Mouse (Mus musculus) hindbrain, embryonic 16.5 days (tissue): Measurements from ENCODE around the gene Pgls. TPM values are rescaled to one million over a fixed set of nuclear protein-coding genes. Genes with fewer than 3 reads are reported as not detected.

Experiments used
- ATAC-seq: fragments of 200-750 bp; cut with Nextera tagmentation; 2 replicates; pipeline ENCODE4 v1.8.0; 2017; ENCODE audit warnings: moderate TSS enrichment, moderate library complexity
- H3K27ac ChIP-seq: fragments of 300-500 bp; sonication (generic); 2 replicates; pipeline ENCODE4 v1.5.1; 2014; ENCODE audit warnings: low read depth, mild to moderate bottlenecking, control low read depth, low read length, moderate library complexity
- H3K27me3 ChIP-seq: fragments of 300-500 bp; sonication (generic); replicated peaks from 2 replicates; pipeline ENCODE4 v1.6.1; 2014; ENCODE audit warnings: low read length; ENCODE audit not compliant: control insufficient read depth, insufficient read depth
- H3K36me3 ChIP-seq: fragments of 300-500 bp; sonication (generic); 2 replicates; pipeline ENCODE4 v1.6.1; 2014; ENCODE audit warnings: mild to moderate bottlenecking, low read length, moderate library complexity, mixed read lengths; ENCODE audit not compliant: control insufficient read depth, insufficient read depth
- H3K4me1 ChIP-seq: fragments of 300-500 bp; sonication (generic); 2 replicates; pipeline ENCODE4 v1.6.1; 2014; ENCODE audit warnings: low read depth, low read length; ENCODE audit not compliant: control insufficient read depth, insufficient read depth
- H3K4me2 ChIP-seq: fragments of 300-500 bp; sonication (generic); 2 replicates; pipeline ENCODE4 v1.6.1; 2014; ENCODE audit warnings: mild to moderate bottlenecking, low read length, control low read depth, moderate library complexity
- H3K4me3 ChIP-seq: fragments of 300-500 bp; sonication (generic); 2 replicates; pipeline ENCODE4 v1.5.1; 2014; ENCODE audit warnings: mild to moderate bottlenecking, low read length, control low read depth, moderate library complexity
- H3K9ac ChIP-seq: fragments of 300-500 bp; sonication (generic); 2 replicates; pipeline ENCODE4 v1.6.1; 2014; ENCODE audit warnings: low read depth, mild to moderate bottlenecking, control low read depth, low read length, moderate library complexity
- H3K9me3 ChIP-seq: fragments of 300-500 bp; sonication (generic); 2 replicates; pipeline ENCODE4 v1.6.1; 2014; ENCODE audit warnings: mild to moderate bottlenecking, low read length, moderate library complexity; ENCODE audit not compliant: control insufficient read depth
- WGBS: fragments of 180-500 bp; shearing (Covaris S2); extraction: QIAGEN DNeasy Blood & Tissue Kit; methylation state at CpG from one replicate; pipeline ENCODE4 v1.1.7; 2014; 5-methylcytosine and 5-hydroxymethylcytosine counted together
- microRNA-seq: library from miRNA; unstranded; fragments of <30 nt; microRNA quantifications from one replicate; pipeline ENCODE4, GENCODE M21; 2017
- polyA plus RNA-seq: library from polyadenylated mRNA; unstranded; fragments of >200 nt; fragmentation: Nextera tagmentation; extraction: Ambion mirVana; gene quantifications from 2 replicates; pipeline ENCODE4 v1.2.1, GENCODE M21; 2015

Pgls gene
- polyA plus RNA-seq, 1 experiment from 2014 or later = 237 TPM

- Histone ChIP-seq H3K4me2 (no peak overlapping the region), H3K9me3 (no peaks in the 10 kb centered on the region), H3K4me3 (no peak overlapping the region), H3K27ac (no peak overlapping the region), H3K27me3 (no peaks in the 10 kb centered on the region; the same call in 1 of the 2 replicates), H3K9ac (no peak overlapping the region), H3K36me3 (peaks cover 25% of the 10 kb centered on the region), H3K4me1 (peaks cover 4% of the 10 kb centered on the region; the same call in 1 of the 2 replicates)
- no peak for ATAC-seq
- 71% methylated on average over 6 of the region's 6 CpGs for WGBS
Observed at GRCm38 (mm10) chr8:71638321-71638720, 46.3 kb downstream of the Pgls start.

DNA sequence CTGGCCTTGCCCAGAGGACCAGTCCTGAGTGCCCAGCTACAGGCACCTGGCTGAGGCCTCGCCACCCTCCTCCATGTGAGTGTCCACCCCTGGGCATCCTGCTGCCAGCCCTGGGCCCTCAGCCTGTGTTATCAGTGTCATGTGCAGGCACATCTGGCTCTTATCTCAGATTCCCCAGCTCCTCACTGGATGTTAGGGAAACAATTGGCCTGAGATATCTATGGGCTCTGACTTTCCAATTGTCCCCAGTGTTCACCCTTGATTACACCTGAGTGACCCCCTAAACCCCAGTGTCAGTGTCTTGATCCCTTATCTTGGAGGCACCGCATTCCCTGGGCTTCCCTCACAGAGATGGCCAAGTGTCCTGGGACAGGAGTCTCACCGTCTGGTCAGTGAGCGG, 47.3 kb downstream of the Pgls start:
- 88% methylated on average over 4 of the region's 4 CpGs for WGBS
- peaks cover 28% of the 10 kb centered on the region for H3K36me3 ChIP-seq

DNA sequence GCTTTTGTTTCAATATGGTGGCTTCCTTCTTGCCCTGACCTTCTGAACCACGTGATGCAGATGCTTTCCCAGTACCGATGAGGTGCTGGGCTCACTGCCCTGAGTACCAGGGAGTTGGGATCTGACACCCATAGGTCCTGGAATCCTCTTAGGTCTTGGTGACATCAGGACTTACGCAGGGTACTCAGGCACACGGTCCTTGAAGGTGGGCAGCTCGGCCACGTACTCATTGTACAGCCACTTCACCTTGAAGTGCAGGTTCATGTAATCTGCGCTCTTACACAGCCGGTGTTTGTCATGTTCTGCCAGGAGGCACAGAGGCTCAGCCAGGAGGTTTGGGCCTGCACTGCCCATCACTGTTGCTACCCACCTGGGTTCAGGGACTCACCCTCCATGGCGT, 53.5 kb downstream of the Pgls start:
- Histone ChIP-seq H3K4me3 (no peak overlapping the region), H3K4me1 (no peaks in the 10 kb centered on the region), H3K4me2 (no peak overlapping the region), H3K9ac (no peak overlapping the region), H3K36me3 (peaks cover 32% of the 10 kb centered on the region), H3K27me3 (no peaks in the 10 kb centered on the region), H3K27ac (no peak overlapping the region), H3K9me3 (no peaks in the 10 kb centered on the region)
- no peak for ATAC-seq
- WGBS = 87% methylated on average over 9 of the region's 9 CpGs

More for the DNA sequence above, 47.3 kb downstream of the Pgls start:
- ATAC-seq = no peak
- H3K4me3 ChIP-seq = no peak overlapping the region
- peaks cover 2% of the 10 kb centered on the region; the same call in 1 of the 2 replicates for H3K4me1 ChIP-seq
- no peak overlapping the region for H3K9ac ChIP-seq
- H3K9me3 ChIP-seq = no peaks in the 10 kb centered on the region
- no peaks in the 10 kb centered on the region; the same call in 1 of the 2 replicates for H3K27me3 ChIP-seq
- H3K4me2 ChIP-seq = no peak overlapping the region
- no peak overlapping the region for H3K27ac ChIP-seq

Small RNA genes lying within 50 kb of the gene (microRNA-seq; reads per million reads assigned to microRNA genes)
- gene Mir6769b = 3.3 reads per million, percentile 9 among the genes with 10 or more reads in this experiment

Other genes with a start within 250 kb of the Pgls start
- 115 and 120 TPM in 2 replicates for gene Use1, start 225.3 kb upstream of the Pgls start, polyA plus RNA-seq
- gene Ocel1, start 220.9 kb upstream of the Pgls start, polyA plus RNA-seq = 5.5 and 6.3 TPM in 2 replicates
- gene Nr2f6, start 210.2 kb upstream of the Pgls start, polyA plus RNA-seq = 20.7 and 23.6 TPM in 2 replicates
- gene Ushbp1, start 196.4 kb upstream of the Pgls start, polyA plus RNA-seq = 7.3 and 9.5 TPM in 2 replicates
- gene Babam1, start 195.3 kb upstream of the Pgls start, polyA plus RNA-seq = 97.3 and 101 TPM in 2 replicates
- gene Ankle1, start 186.2 kb upstream of the Pgls start, polyA plus RNA-seq = 8.8 and 9.8 TPM in 2 replicates
- 172 and 182 TPM in 2 replicates for gene Abhd8, start 128.5 kb upstream of the Pgls start, polyA plus RNA-seq
- 168 and 172 TPM in 2 replicates for gene Mrpl34, start 127.2 kb upstream of the Pgls start, polyA plus RNA-seq
- gene Dda1, start 123.0 kb upstream of the Pgls start, polyA plus RNA-seq = 240 and 247 TPM in 2 replicates
- 2.3 and 4.5 TPM in 2 replicates for gene Ano8, start 106.2 kb upstream of the Pgls start, polyA plus RNA-seq
- 14.0 and 14.6 TPM in 2 replicates for gene Gtpbp3, start 104.1 kb upstream of the Pgls start, polyA plus RNA-seq
- 12.0 and 12.5 TPM in 2 replicates for gene Plvap, start 80.4 kb upstream of the Pgls start, polyA plus RNA-seq
- gene Ccdc194, start 66.5 kb upstream of the Pgls start, polyA plus RNA-seq = 0.44 and 0.52 TPM in 2 replicates
- 10.4 and 12.3 TPM in 2 replicates for gene Bst2, start 54.7 kb upstream of the Pgls start, polyA plus RNA-seq
- 66.3 and 70.4 TPM in 2 replicates for gene Mvb12a, start 49.3 kb upstream of the Pgls start, polyA plus RNA-seq
- 0.09 and 0.19 TPM in 2 replicates for gene Tmem221, start 33.3 kb upstream of the Pgls start, polyA plus RNA-seq
- gene Nxnl1, start 25.6 kb upstream of the Pgls start, polyA plus RNA-seq = not detected in 2 replicates
- gene Slc27a1, start 23.3 kb upstream of the Pgls start, polyA plus RNA-seq = 102 and 107 TPM in 2 replicates
- 6.4 and 7.8 TPM in 2 replicates for gene Fam129c, start 5.5 kb downstream of the Pgls start, polyA plus RNA-seq
- gene Colgalt1, start 18.8 kb downstream of the Pgls start, polyA plus RNA-seq = 62.1 and 74.1 TPM in 2 replicates
- gene Unc13a, start 79.6 kb downstream of the Pgls start, polyA plus RNA-seq = 22.4 and 23.1 TPM in 2 replicates
- gene Jak3, start 84.1 kb downstream of the Pgls start, polyA plus RNA-seq = 7.3 and 8.1 TPM in 2 replicates
- 1.2 and 1.5 TPM in 2 replicates for gene Insl3, start 97.0 kb downstream of the Pgls start, polyA plus RNA-seq
- gene B3gnt3, start 109.6 kb downstream of the Pgls start, polyA plus RNA-seq = 0.44 and 0.62 TPM in 2 replicates
- 78.6 and 89.5 TPM in 2 replicates for gene Fcho1, start 133.5 kb downstream of the Pgls start, polyA plus RNA-seq